Mouse (Mus musculus) bone marrow macrophage, adult 2 months (primary cell): ENCODE results near the gene Add1.

ENCODE experiments used
- CTCF ChIP-seq: IDR thresholded peaks from 2 replicates; pipeline ENCODE4 v1.5.1; 2012; ENCODE audit warnings: low read depth, mild to moderate bottlenecking, low read length, moderate library complexity
- POLR2A ChIP-seq: IDR thresholded peaks from 2 replicates; pipeline ENCODE4 v1.6.1; 2012; ENCODE audit warnings: mild to moderate bottlenecking, low read depth, low read length, borderline replicate concordance

GRCm38 (mm10) chr5:34634746-34635400, 61.4 kb downstream of the Add1 start:
- TF ChIP-seq CTCF (no peak), POLR2A (no peak)
